Mouse (Mus musculus) testis, adult 10 weeks (tissue): Measurements from ENCODE around the gene Gabbr1. TPM values are rescaled to one million over a fixed set of nuclear protein-coding genes. Genes with fewer than 3 reads are reported as not detected.

Source experiments
- polyA plus RNA-seq: library from polyadenylated mRNA; stranded (reverse); fragments of 350-450 nt; fragmentation: Illumina TruSeq; extraction: RNeasy Lipid Tissue Mini Kit (QIAGEN cat#74804); gene quantifications from one replicate; pipeline ENCODE4 v1.2.3, GENCODE M21; 2014; ENCODE audit warnings: low read depth, low replicate concordance

Gabbr1 gene
- 10.9 TPM for polyA plus RNA-seq

DNA sequence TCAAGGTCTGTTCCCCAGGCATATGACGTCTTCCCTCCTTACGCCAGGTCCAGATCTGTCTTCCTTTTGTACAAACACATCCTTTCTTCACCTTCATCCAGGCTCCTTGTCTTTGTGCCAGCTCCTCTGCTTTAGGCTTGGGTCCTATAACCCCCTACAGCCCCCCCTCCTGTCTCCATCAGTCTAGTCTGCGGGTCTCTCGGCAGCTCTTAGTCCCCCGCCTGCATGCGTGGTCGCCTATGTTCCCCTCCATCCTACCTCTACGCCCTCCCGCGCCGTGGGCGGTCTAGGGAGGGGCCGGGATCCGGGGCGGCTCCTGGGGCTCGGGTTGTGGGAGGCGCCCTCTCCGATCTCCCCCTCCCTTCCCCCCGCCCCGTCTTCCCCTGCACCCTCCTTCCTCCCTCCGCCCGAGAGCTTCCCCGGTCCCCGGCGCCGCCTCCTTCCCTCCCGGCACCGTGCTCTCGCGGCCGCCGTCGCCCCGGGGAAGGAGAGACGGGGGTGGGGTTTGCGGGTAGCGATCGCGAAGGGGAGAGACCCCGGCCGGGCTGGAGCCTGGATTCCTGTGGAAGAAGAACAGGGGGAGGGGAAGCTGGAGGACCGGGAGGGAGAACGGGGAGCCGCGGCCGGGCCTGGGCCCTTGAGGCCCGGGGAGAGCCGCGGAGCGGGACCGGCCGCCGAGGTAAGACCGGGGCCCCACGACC lies at the start of gene Gabbr1:
Gabbr1 (plus strand) TSS at position 356 of the 701 bp plus-strand sequence.

DNA sequence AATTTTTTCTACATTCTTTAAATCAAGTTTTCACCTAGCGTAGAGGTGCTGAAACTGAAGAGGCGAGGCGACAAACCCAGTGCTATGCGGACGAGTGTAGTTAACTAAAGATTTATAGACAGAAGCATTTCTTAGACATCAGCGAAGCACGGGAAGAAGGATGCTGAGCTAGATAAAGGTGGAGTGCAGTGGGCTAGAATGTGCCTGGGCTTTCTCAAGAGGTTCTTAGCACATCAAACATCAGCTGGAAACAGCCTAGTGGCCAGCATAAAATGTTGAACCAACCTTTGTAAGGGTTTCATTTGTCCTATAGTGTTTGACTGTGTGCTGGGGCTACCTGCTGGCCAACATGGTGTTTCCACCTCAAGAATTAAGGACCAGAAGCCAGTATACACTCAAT lies 44.9 kb upstream of the Gabbr1 start, which contains the start of gene Zfp57:
Zfp57 (plus strand) TSS at position 301 of the 400 bp plus-strand sequence.

DNA sequence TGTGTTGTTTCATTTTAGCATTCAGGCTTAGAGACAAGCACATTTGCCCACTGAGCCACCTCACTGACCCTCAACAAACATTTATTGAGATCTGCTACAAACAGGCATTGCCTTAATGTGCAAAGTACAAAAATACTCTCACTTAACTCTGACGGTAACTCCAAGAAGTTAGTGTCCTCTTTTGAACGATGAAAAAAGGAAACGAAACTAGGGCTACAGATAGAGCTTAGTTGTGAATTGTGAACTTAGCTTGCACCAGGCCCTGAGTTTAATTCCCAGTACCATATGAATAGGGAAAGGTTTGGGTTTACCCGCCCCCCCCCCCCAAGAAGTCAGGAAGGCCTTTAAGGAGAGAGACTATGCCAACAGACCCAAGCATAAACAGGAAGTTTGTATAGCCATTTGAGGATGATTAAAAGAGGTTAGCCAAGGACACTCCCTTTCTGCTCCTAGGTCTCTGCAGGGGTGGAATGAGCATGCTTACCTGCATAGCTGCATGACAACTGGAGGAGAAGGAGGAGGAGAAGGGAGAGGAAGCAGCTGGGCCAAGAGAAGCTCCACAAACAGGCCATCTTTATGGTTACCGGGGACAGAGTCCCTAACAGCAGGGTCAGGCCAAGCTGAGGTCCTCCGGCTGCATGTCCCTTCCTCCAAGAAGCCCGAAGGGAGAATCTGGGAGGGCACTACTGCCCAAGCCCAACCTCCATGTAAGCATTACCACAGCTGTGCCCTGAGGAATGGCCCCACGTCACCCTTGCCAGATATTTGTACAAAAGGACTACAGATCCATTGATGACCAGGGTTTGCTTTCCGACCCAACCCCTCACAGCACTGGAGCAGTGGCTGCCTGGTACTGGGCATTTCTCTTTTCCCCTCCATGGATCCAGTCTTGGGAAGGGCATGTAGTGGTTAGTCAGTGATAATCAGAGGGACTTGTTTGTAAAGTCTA lies 22.9 kb upstream of the Gabbr1 start, which contains the start of gene Mog:
Mog (minus strand) TSS at position 771 of the 949 bp plus-strand sequence.

GRCm38 (mm10) chr17:37088399-37088798 lies 42.6 kb downstream of the Gabbr1 start, which contains the start of gene Olfr90:
Gene Olfr90 (minus strand): TSS chr17:37088499.

DNA sequence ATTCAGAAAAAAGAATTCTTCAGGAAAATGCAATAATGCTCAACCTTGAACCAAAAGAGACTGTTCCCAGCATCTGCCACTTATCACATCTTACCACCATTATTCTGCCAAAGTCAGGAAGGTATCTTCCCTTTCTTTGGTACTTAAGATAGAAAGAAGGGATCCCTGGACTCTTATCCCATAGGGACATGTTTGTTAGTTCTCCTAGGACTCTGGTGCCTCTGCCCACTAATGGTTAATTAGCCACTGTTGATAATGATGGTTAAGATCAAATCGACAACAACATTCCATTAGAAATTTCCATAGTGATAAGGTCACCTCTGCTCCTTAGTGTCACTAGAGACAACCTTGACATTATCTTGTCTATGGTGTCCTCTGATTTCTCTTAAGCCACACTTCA lies 52.4 kb downstream of the Gabbr1 start, which contains the start of gene Olfr91:
Olfr91 (minus strand) TSS at position 101 of the 400 bp plus-strand sequence.

GRCm38 (mm10) chr17:37119988-37120387 lies 74.2 kb downstream of the Gabbr1 start, which contains the start of gene Olfr92:
Gene Olfr92 (minus strand): TSS chr17:37120088.

Other genes starting within 250 kb of the Gabbr1 start
- not detected for gene H2-M10.6, start 233.8 kb upstream of the Gabbr1 start, polyA plus RNA-seq
- gene Trim26, start 208.8 kb upstream of the Gabbr1 start, polyA plus RNA-seq: 21.2 TPM
- gene Trim15, start 178.8 kb upstream of the Gabbr1 start, polyA plus RNA-seq: not detected
- gene Trim10, start 176.4 kb upstream of the Gabbr1 start, polyA plus RNA-seq: not detected
- not detected for gene Trim40, start 155.8 kb upstream of the Gabbr1 start, polyA plus RNA-seq
- gene Trim31, start 147.8 kb upstream of the Gabbr1 start, polyA plus RNA-seq: not detected
- not detected for gene Rnf39, start 103.0 kb upstream of the Gabbr1 start, polyA plus RNA-seq
- 163 TPM for gene Ppp1r11, start 94.2 kb upstream of the Gabbr1 start, polyA plus RNA-seq
- gene Znrd1, start 87.4 kb upstream of the Gabbr1 start, polyA plus RNA-seq: 36.6 TPM
- gene Znrd1as, start 87.4 kb upstream of the Gabbr1 start, polyA plus RNA-seq: 458 TPM
- 0.97 TPM for gene 2410137M14Rik, start 64.7 kb upstream of the Gabbr1 start, polyA plus RNA-seq
- 0.97 TPM for gene H2-M5, start 56.4 kb upstream of the Gabbr1 start, polyA plus RNA-seq
- 27.4 TPM for gene Zfp57, start 44.8 kb upstream of the Gabbr1 start, polyA plus RNA-seq
- gene Mog, start 22.6 kb upstream of the Gabbr1 start, polyA plus RNA-seq: not detected
- gene Olfr90, start 42.5 kb downstream of the Gabbr1 start, polyA plus RNA-seq: not detected
- 0.07 TPM for gene Olfr91, start 52.3 kb downstream of the Gabbr1 start, polyA plus RNA-seq
- gene Olfr92, start 74.1 kb downstream of the Gabbr1 start, polyA plus RNA-seq: not detected
- 0.90 TPM for gene Olfr93, start 115.5 kb downstream of the Gabbr1 start, polyA plus RNA-seq
- not detected for gene Ubd, start 147.9 kb downstream of the Gabbr1 start, polyA plus RNA-seq
- not detected for gene Olfr94, start 155.0 kb downstream of the Gabbr1 start, polyA plus RNA-seq
- gene Olfr95, start 167.2 kb downstream of the Gabbr1 start, polyA plus RNA-seq: not detected
- not detected for gene Olfr96, start 174.2 kb downstream of the Gabbr1 start, polyA plus RNA-seq
- gene Olfr97, start 191.4 kb downstream of the Gabbr1 start, polyA plus RNA-seq: not detected
- not detected for gene Olfr98, start 217.8 kb downstream of the Gabbr1 start, polyA plus RNA-seq
- 0.28 TPM for gene H2-M3, start 224.3 kb downstream of the Gabbr1 start, polyA plus RNA-seq
- not detected for gene Olfr99, start 237.5 kb downstream of the Gabbr1 start, polyA plus RNA-seq